In genomic region chr8:117256292-117256938, GRCm38 (mm10) we compare ENCODE assay signal across 8 mouse cellular contexts. TPM values are rescaled to one million over a fixed set of nuclear protein-coding genes. Genes with fewer than 3 reads are reported as not detected.
A peak's percentile ranks its signal among the peaks of the same experiment; 100 is the strongest.
DNase-seq lines count a peak whose midpoint lies in the region; ATAC-seq and TF ChIP-seq lines count a peak whose summit lies in the region.

No protein-coding gene starts in this region.

- H3K4me2 ChIP-seq in embryonic facial prominence, embryonic 12.5 days (replicated peaks): peak overlapping the region; percentile 81
- peak overlapping the region; percentile 86 for H3K4me2 ChIP-seq in limb, embryonic 12.5 days
- peak overlapping the region; percentile 96 for H3K4me2 ChIP-seq in midbrain, embryonic 14.5 days (ENCODE audit: low read length)

- peak; percentile 82 for ATAC-seq in embryonic facial prominence, embryonic 12.5 days (ENCODE audit: insufficient number of reproducible peaks, insufficient read depth, low FRiP score, low TSS enrichment)
- peak; percentile 72 for ATAC-seq in limb, embryonic 12.5 days (ENCODE audit: insufficient number of reproducible peaks, insufficient read depth, low FRiP score, low TSS enrichment, low read depth)
- peak; percentile 87 for ATAC-seq in midbrain, embryonic 14.5 days (ENCODE audit: low FRiP score, low TSS enrichment)

- no peak for TF ChIP-seq CTCF in kidney, adult 2 months (conservative IDR thresholded peaks at IDR 0.05; ENCODE audit: insufficient read depth, insufficient read length, low read depth, low read length)

- H3K27me3 ChIP-seq in embryonic facial prominence, embryonic 12.5 days: no peaks in the 10 kb centered on the region
- no peaks in the 10 kb centered on the region for H3K27me3 ChIP-seq in kidney, adult 2 months (replicated peaks; ENCODE audit: control insufficient read depth, insufficient read depth, low read length)
- no peaks in the 10 kb centered on the region for H3K27me3 ChIP-seq in limb, embryonic 12.5 days
- H3K27me3 ChIP-seq in midbrain, embryonic 14.5 days (ENCODE audit: control insufficient read depth, insufficient read depth, low read length): no peaks in the 10 kb centered on the region

- peak overlapping the region; percentile 88 for H3K27ac ChIP-seq in embryonic facial prominence, embryonic 12.5 days
- H3K27ac ChIP-seq in kidney, adult 2 months (ENCODE audit: insufficient read depth, low read depth, low read length): peak overlapping the region; percentile 3; the same call in 1 of the 2 replicates
- H3K27ac ChIP-seq in limb, embryonic 12.5 days: peak overlapping the region; percentile 89
- H3K27ac ChIP-seq in midbrain, embryonic 14.5 days (replicated peaks; ENCODE audit: low read depth, low read length): peak overlapping the region; percentile 94

- peak; percentile 83 for DNase-seq in 3134 (ENCODE audit: extremely low read depth, insufficient read length, low spot score)
- DNase-seq in adrenal gland, postnatal 36 days: peak; percentile 98 to 99
- peak; percentile 93 to 97 for DNase-seq in heart, adult 18-20 months
- DNase-seq in kidney, adult 2 months: peak; percentile 96
- DNase-seq in midbrain, embryonic 14.5 days: peak; percentile 96
- peak; percentile 92 for DNase-seq in spleen, adult 12 weeks (ENCODE audit: low spot score)

- H3K36me3 ChIP-seq in embryonic facial prominence, embryonic 12.5 days: no peaks in the 10 kb centered on the region
- no peaks in the 10 kb centered on the region for H3K36me3 ChIP-seq in kidney, adult 2 months (ENCODE audit: control insufficient read depth, insufficient read depth, low read length)
- H3K36me3 ChIP-seq in limb, embryonic 12.5 days: no peaks in the 10 kb centered on the region
- H3K36me3 ChIP-seq in midbrain, embryonic 14.5 days (ENCODE audit: control insufficient read depth, insufficient read depth, low read length): no peaks in the 10 kb centered on the region

- WGBS in embryonic facial prominence, embryonic 12.5 days: under 1% methylated on average over 81 of the region's 92 CpGs
- WGBS in kidney, adult 2 months: 1% methylated on average over 88 of the region's 92 CpGs
- under 1% methylated on average over 71 of the region's 92 CpGs for WGBS in limb, embryonic 12.5 days
- WGBS in midbrain, embryonic 14.5 days: under 1% methylated on average over 74 of the region's 92 CpGs

- peak overlapping the region; percentile 92 for H3K4me3 ChIP-seq in embryonic facial prominence, embryonic 12.5 days
- H3K4me3 ChIP-seq in kidney, adult 2 months (ENCODE audit: insufficient read depth, low read depth, low read length): peak overlapping the region; percentile 66
- H3K4me3 ChIP-seq in limb, embryonic 12.5 days (replicated peaks): peak overlapping the region; percentile 89
- peak overlapping the region; percentile 96 for H3K4me3 ChIP-seq in midbrain, embryonic 14.5 days (replicated peaks; ENCODE audit: low read depth, low read length)

- H3K9ac ChIP-seq in embryonic facial prominence, embryonic 12.5 days: peak overlapping the region; percentile 93
- peak overlapping the region; percentile 91 for H3K9ac ChIP-seq in limb, embryonic 12.5 days (replicated peaks)
- H3K9ac ChIP-seq in midbrain, embryonic 14.5 days (replicated peaks; ENCODE audit: low read length): peak overlapping the region; percentile 99

- no peaks in the 10 kb centered on the region for H3K9me3 ChIP-seq in embryonic facial prominence, embryonic 12.5 days
- H3K9me3 ChIP-seq in limb, embryonic 12.5 days: no peaks in the 10 kb centered on the region
- no peaks in the 10 kb centered on the region for H3K9me3 ChIP-seq in midbrain, embryonic 14.5 days (ENCODE audit: control insufficient read depth, low read length)

- H3K4me1 ChIP-seq in embryonic facial prominence, embryonic 12.5 days: peaks cover 33% of the 10 kb centered on the region
- H3K4me1 ChIP-seq in kidney, adult 2 months (ENCODE audit: control insufficient read depth, insufficient read depth, low read length): peaks cover 12% of the 10 kb centered on the region
- H3K4me1 ChIP-seq in limb, embryonic 12.5 days (replicated peaks): peaks cover 31% of the 10 kb centered on the region
- H3K4me1 ChIP-seq in midbrain, embryonic 14.5 days (ENCODE audit: control insufficient read depth, insufficient read depth, low read length): peaks cover 21% of the 10 kb centered on the region

- peak; percentile 47 for TF ChIP-seq POLR2A in kidney, adult 2 months (IDR thresholded peaks at IDR 0.05; ENCODE audit: low read depth, low read length)

RNA-seq across cellular contexts. Expression of gene Cmip, which starts 0.4 kb away (rescaled TPM):
- total RNA-seq in adrenal gland, postnatal 36 days (2021): 100 to 1,000 TPM; 122 to 129 TPM
- 16.8 and 27.4 TPM in 2 replicates for polyA plus RNA-seq in embryonic facial prominence, embryonic 12.5 days (2016; fragmentation: Nextera tagmentation; extraction: Ambion mirVana)
- 10 to 100 TPM; 17.6 to 22.3 TPM for total RNA-seq in heart, adult 18-20 months (2021)
- 104 and 112 TPM in 2 replicates for polyA plus RNA-seq in kidney, adult 2 months (2012; rRNA removed)
- polyA plus RNA-seq in limb, embryonic 12.5 days (2016; fragmentation: Nextera tagmentation; extraction: Ambion mirVana): 10.1 and 20.8 TPM in 2 replicates
- polyA plus RNA-seq in midbrain, embryonic 14.5 days (2014; fragmentation: Nextera tagmentation; extraction: Ambion mirVana): 106 and 128 TPM in 2 replicates

Comparison
In these comparisons a context has a peak if more than half of its experiments do, and no peak if none do; other contexts are left out.
1. Peak in every context shown above with its lines: DNase-seq, ATAC-seq, H3K4me3 ChIP-seq and H3K27ac ChIP-seq.
2. H3K27ac ChIP-seq: peak in every context shown above with its lines; median percentile 94 in midbrain, embryonic 14.5 days; 89 in limb, embryonic 12.5 days; 88 in embryonic facial prominence, embryonic 12.5 days; 3 in kidney, adult 2 months.